Mouse (Mus musculus) G1E (cell line): ENCODE data around the gene Arhgap32. TPM values are rescaled to one million over a fixed set of nuclear protein-coding genes. Genes with fewer than 3 reads are reported as not detected.

Experiments
- ATAC-seq: 2 replicates; pipeline ENCODE4 v1.8.0; 2016; ENCODE audit warnings: mild to moderate bottlenecking; ENCODE audit not compliant: insufficient number of reproducible peaks, poor library complexity, low FRiP score, severe bottlenecking; ENCODE audit errors: extremely low read depth
- DNase-seq: peaks from one replicate; pipeline ENCODE4 v3.0.0; 2012; ENCODE audit warnings: low spot score
- H3K27me3 ChIP-seq: 2 replicates; pipeline ENCODE4 v1.6.1; 2012; ENCODE audit warnings: mild to moderate bottlenecking, low read length, inconsistent platforms; ENCODE audit not compliant: insufficient read depth
- H3K36me3 ChIP-seq: replicated peaks from 2 replicates; pipeline ENCODE3; 2012; ENCODE audit warnings: mild to moderate bottlenecking, inconsistent platforms
- H3K4me1 ChIP-seq: 2 replicates; pipeline ENCODE4 v1.6.1; 2012; ENCODE audit warnings: low read depth, low read length, inconsistent platforms, mixed read lengths; ENCODE audit not compliant: insufficient read depth
- H3K4me3 ChIP-seq: 2 replicates; pipeline ENCODE4 v1.5.1; 2012; ENCODE audit warnings: low read depth, mild to moderate bottlenecking, inconsistent platforms, low read length, moderate library complexity, mixed read lengths
- H3K9me3 ChIP-seq: replicated peaks from 2 replicates; pipeline ENCODE4 v1.6.1; 2012; ENCODE audit warnings: inconsistent platforms
- CTCF ChIP-seq: IDR thresholded peaks from 2 replicates; pipeline ENCODE4 v1.5.1; 2012; ENCODE audit warnings: low read depth, low read length, inconsistent platforms, mixed read lengths
- GATA1 ChIP-seq: IDR thresholded peaks from 2 replicates; pipeline ENCODE4 v1.6.1; 2012; ENCODE audit warnings: borderline replicate concordance, low read length, inconsistent platforms, mixed read lengths
- GATA2 ChIP-seq: IDR thresholded peaks from 2 replicates; pipeline ENCODE4 v1.6.1; 2012; ENCODE audit warnings: low read depth, low read length, inconsistent platforms, borderline replicate concordance
- POLR2AphosphoS5 ChIP-seq: IDR thresholded peaks from 2 replicates; pipeline ENCODE4 v1.6.1; 2012; ENCODE audit warnings: low read depth, low read length, inconsistent platforms; ENCODE audit not compliant: insufficient replicate concordance
- TAL1 ChIP-seq: conservative IDR thresholded peaks from 2 replicates; pipeline ENCODE4 v1.6.1; 2012; ENCODE audit warnings: low read depth, low read length, inconsistent platforms, mixed read lengths
- polyA plus RNA-seq: library from polyadenylated mRNA; stranded (reverse); fragments of >175 nt; gene quantifications from 2 replicates; pipeline ENCODE4 v1.2.3, GENCODE M21; 2012
- total RNA-seq, 2 experiments: library from RNA; stranded (forward) in 1 of 2; stranded (reverse) in 1 of 2; fragments of 200-1000 nt in 1 of 2; fragments of >200 nt in 1 of 2; fragmentation: Nextera tagmentation in 1 of 2; gene quantifications; 2 replicates each; pipeline ENCODE4 v1.2.3; 2014 to 2017

Arhgap32 gene
- total and polyA plus RNA-seq, 3 experiments: 0.01 to 0.05 TPM; not detected in 1

GRCm38 (mm10) chr9:32291618-32292017 lies 175.7 kb downstream of the Arhgap32 start:
- no peak for ATAC-seq
- no peaks in the 10 kb centered on the region for H3K27me3 ChIP-seq
- H3K4me3 ChIP-seq: no peak overlapping the region
- H3K9me3 ChIP-seq: peaks cover 7% of the 10 kb centered on the region
- DNase-seq: no peak
- TF ChIP-seq GATA1 (no peak), TAL1 (no peak), GATA2 (no peak), CTCF (no peak), POLR2AphosphoS5 (no peak)
- no peaks in the 10 kb centered on the region for H3K4me1 ChIP-seq
- no peaks in the 10 kb centered on the region for H3K36me3 ChIP-seq

GRCm38 (mm10) chr9:32292686-32293085 lies 176.8 kb downstream of the Arhgap32 start:
- DNase-seq: no peak

GRCm38 (mm10) chr9:32295061-32295800 lies 179.3 kb downstream of the Arhgap32 start:
- DNase-seq (no peak), ATAC-seq (no peak)
- Histone ChIP-seq H3K4me1 (no peaks in the 10 kb centered on the region), H3K36me3 (no peaks in the 10 kb centered on the region), H3K4me3 (no peak overlapping the region), H3K27me3 (no peaks in the 10 kb centered on the region), H3K9me3 (peaks cover 4% of the 10 kb centered on the region; the same call in 1 of the 2 replicates)
- no peak for TF ChIP-seq POLR2AphosphoS5
- TF ChIP-seq TAL1: no peak
- no peak for TF ChIP-seq GATA2

More at GRCm38 (mm10) chr9:32292686-32293085, 176.8 kb downstream of the Arhgap32 start:
- Histone ChIP-seq H3K4me1 (no peaks in the 10 kb centered on the region), H3K9me3 (peaks cover 4% of the 10 kb centered on the region; the same call in 1 of the 2 replicates), H3K36me3 (no peaks in the 10 kb centered on the region), H3K4me3 (no peak overlapping the region), H3K27me3 (no peaks in the 10 kb centered on the region)
- no peak for TF ChIP-seq CTCF
- no peak for ATAC-seq

- no peak for TF ChIP-seq TAL1
- no peak for TF ChIP-seq POLR2AphosphoS5
- TF ChIP-seq CTCF: no peak
- TF ChIP-seq GATA2: no peak
- no peak for TF ChIP-seq GATA1
- H3K36me3 ChIP-seq: no peaks in the 10 kb centered on the region
- no peak for ATAC-seq
- no peaks in the 10 kb centered on the region for H3K4me1 ChIP-seq
- H3K9me3 ChIP-seq: peaks cover 3% of the 10 kb centered on the region; the same call in 1 of the 2 replicates
- DNase-seq: no peak
- no peaks in the 10 kb centered on the region for H3K27me3 ChIP-seq
- no peak overlapping the region for H3K4me3 ChIP-seq
Observed at GRCm38 (mm10) chr9:32302501-32303150, 186.7 kb downstream of the Arhgap32 start.

- TF ChIP-seq POLR2AphosphoS5 (no peak), CTCF (no peak), GATA2 (no peak), TAL1 (no peak), GATA1 (no peak)
- no peak for ATAC-seq
Observed at GRCm38 (mm10) chr9:32311786-32312185, 195.8 kb downstream of the Arhgap32 start.

GRCm38 (mm10) chr9:32312208-32312607 lies 196.3 kb downstream of the Arhgap32 start:
- ATAC-seq (no peak), DNase-seq (no peak)
- no peak for TF ChIP-seq GATA2
- TF ChIP-seq CTCF: no peak
- TF ChIP-seq GATA1: no peak
- no peak for TF ChIP-seq POLR2AphosphoS5
- TF ChIP-seq TAL1: no peak

More at GRCm38 (mm10) chr9:32311786-32312185, 195.8 kb downstream of the Arhgap32 start:
- Histone ChIP-seq H3K27me3 (no peaks in the 10 kb centered on the region), H3K9me3 (peaks cover 12% of the 10 kb centered on the region), H3K36me3 (no peaks in the 10 kb centered on the region), H3K4me3 (no peak overlapping the region), H3K4me1 (no peaks in the 10 kb centered on the region)
- DNase-seq: no peak

More at GRCm38 (mm10) chr9:32312208-32312607, 196.3 kb downstream of the Arhgap32 start:
- Histone ChIP-seq H3K4me3 (no peak overlapping the region), H3K36me3 (no peaks in the 10 kb centered on the region), H3K27me3 (no peaks in the 10 kb centered on the region), H3K4me1 (no peaks in the 10 kb centered on the region), H3K9me3 (peaks cover 12% of the 10 kb centered on the region)
